Mouse (Mus musculus) forebrain, embryonic 13.5 days (tissue): ENCODE measurements around the gene St14. TPM values are rescaled to one million over a fixed set of nuclear protein-coding genes. Genes with fewer than 3 reads are reported as not detected.

ENCODE experiments used
- ATAC-seq: fragments of 200-750 bp; cut with Nextera tagmentation; 2 replicates; pipeline ENCODE4 v1.8.0; 2017
- H3K27ac ChIP-seq: fragments of 300-500 bp; sonication (generic); 2 replicates; pipeline ENCODE4 v1.5.1; 2015; ENCODE audit warnings: inconsistent platforms, mild to moderate bottlenecking, moderate library complexity
- H3K27me3 ChIP-seq: fragments of 300-500 bp; sonication (generic); 2 replicates; pipeline ENCODE4 v1.6.1; 2015; ENCODE audit warnings: mild to moderate bottlenecking, inconsistent platforms
- H3K36me3 ChIP-seq: fragments of 300-500 bp; sonication (generic); 2 replicates; pipeline ENCODE4 v1.6.1; 2015; ENCODE audit warnings: mild to moderate bottlenecking, inconsistent platforms; ENCODE audit not compliant: poor library complexity, severe bottlenecking
- H3K4me1 ChIP-seq: fragments of 300-500 bp; sonication (generic); 2 replicates; pipeline ENCODE4 v1.6.1; 2015; ENCODE audit warnings: inconsistent platforms
- H3K4me2 ChIP-seq: fragments of 300-500 bp; sonication (generic); 2 replicates; pipeline ENCODE4 v1.6.1; 2015; ENCODE audit warnings: inconsistent platforms, mild to moderate bottlenecking, moderate library complexity
- H3K4me3 ChIP-seq: fragments of 300-500 bp; sonication (generic); 2 replicates; pipeline ENCODE4 v1.5.1; 2015; ENCODE audit warnings: mild to moderate bottlenecking, inconsistent platforms
- H3K9ac ChIP-seq: fragments of 300-500 bp; sonication (generic); 2 replicates; pipeline ENCODE4 v1.6.1; 2015; ENCODE audit warnings: mild to moderate bottlenecking, inconsistent platforms
- H3K9me3 ChIP-seq: fragments of 300-500 bp; sonication (generic); replicated peaks from 2 replicates; pipeline ENCODE4 v1.6.1; 2016; ENCODE audit warnings: inconsistent platforms
- WGBS: fragments of 180-500 bp; shearing (Covaris S2); methylation state at CpG from one replicate; pipeline ENCODE4 v1.1.7; 2015; 5-methylcytosine and 5-hydroxymethylcytosine counted together
- polyA plus RNA-seq: library from polyadenylated mRNA; unstranded; fragments of >200 nt; fragmentation: Nextera tagmentation; extraction: Ambion mirVana; gene quantifications from 2 replicates; pipeline ENCODE4 v1.2.1, GENCODE M21; 2015

St14 gene
- polyA plus RNA-seq, 1 experiment from 2014 or later, result 0.21 TPM

- Histone ChIP-seq H3K9me3 (no peaks in the 10 kb centered on the region), H3K27ac (no peak overlapping the region), H3K4me1 (peaks cover 5% of the 10 kb centered on the region; the same call in 1 of the 2 replicates), H3K27me3 (no peaks in the 10 kb centered on the region), H3K4me3 (no peak overlapping the region), H3K36me3 (no peaks in the 10 kb centered on the region), H3K9ac (no peak overlapping the region), H3K4me2 (no peak overlapping the region)
- no peak for ATAC-seq
- WGBS, result 98% methylated on average over 10 of the region's 10 CpGs
These were observed 40.5 kb downstream of the St14 start for GRCm38 (mm10) chr9:31091162-31091581.

- H3K27me3 ChIP-seq, result no peaks in the 10 kb centered on the region
- H3K9me3 ChIP-seq, result no peaks in the 10 kb centered on the region
- no peak overlapping the region for H3K4me2 ChIP-seq
- H3K4me1 ChIP-seq, result peaks cover 5% of the 10 kb centered on the region; the same call in 1 of the 2 replicates
- 78% methylated on average over 29 of the region's 29 CpGs for WGBS
- no peaks in the 10 kb centered on the region for H3K36me3 ChIP-seq
- no peak overlapping the region for H3K4me3 ChIP-seq
- H3K27ac ChIP-seq, result no peak overlapping the region
- no peak for ATAC-seq
- no peak overlapping the region for H3K9ac ChIP-seq
These were observed 41.3 kb downstream of the St14 start for GRCm38 (mm10) chr9:31090081-31091023.

GRCm38 (mm10) chr9:31089541-31089940 is 42.1 kb downstream of the St14 start:
- WGBS, result 79% methylated on average over 9 of the region's 9 CpGs

GRCm38 (mm10) chr9:31088883-31089282 is 42.8 kb downstream of the St14 start:
- ATAC-seq, result no peak
- H3K27me3 ChIP-seq, result no peaks in the 10 kb centered on the region
- 91% methylated on average over 4 of the region's 4 CpGs for WGBS

More at GRCm38 (mm10) chr9:31089541-31089940, 42.1 kb downstream of the St14 start:
- no peaks in the 10 kb centered on the region for H3K27me3 ChIP-seq
- no peaks in the 10 kb centered on the region for H3K36me3 ChIP-seq
- H3K27ac ChIP-seq, result no peak overlapping the region
- no peaks in the 10 kb centered on the region for H3K9me3 ChIP-seq
- no peak for ATAC-seq
- H3K4me3 ChIP-seq, result no peak overlapping the region
- H3K4me1 ChIP-seq, result peaks cover 5% of the 10 kb centered on the region; the same call in 1 of the 2 replicates
- H3K4me2 ChIP-seq, result no peak overlapping the region
- no peak overlapping the region for H3K9ac ChIP-seq

GRCm38 (mm10) chr9:31088116-31088515 is 43.5 kb downstream of the St14 start:
- 0 out of 2 replicates have a peak, but pooled peaks cover 4% of the 10 kb centered on the region for H3K27me3 ChIP-seq
- H3K27ac ChIP-seq, result no peak overlapping the region
- no peak overlapping the region for H3K4me2 ChIP-seq
- ATAC-seq, result no peak
- H3K4me3 ChIP-seq, result no peak overlapping the region
- no peaks in the 10 kb centered on the region for H3K9me3 ChIP-seq
- 64% methylated on average over 3 of the region's 3 CpGs for WGBS
- H3K36me3 ChIP-seq, result no peaks in the 10 kb centered on the region
- peaks cover 5% of the 10 kb centered on the region; the same call in 1 of the 2 replicates for H3K4me1 ChIP-seq
- no peak overlapping the region for H3K9ac ChIP-seq

More at GRCm38 (mm10) chr9:31088883-31089282, 42.8 kb downstream of the St14 start:
- peaks cover 5% of the 10 kb centered on the region; the same call in 1 of the 2 replicates for H3K4me1 ChIP-seq
- no peaks in the 10 kb centered on the region for H3K9me3 ChIP-seq
- no peak overlapping the region for H3K27ac ChIP-seq
- H3K36me3 ChIP-seq, result no peaks in the 10 kb centered on the region
- no peak overlapping the region for H3K4me3 ChIP-seq
- no peak overlapping the region for H3K9ac ChIP-seq
- no peak overlapping the region for H3K4me2 ChIP-seq

- Histone ChIP-seq H3K27ac (no peak overlapping the region), H3K4me1 (peaks cover 5% of the 10 kb centered on the region; the same call in 1 of the 2 replicates), H3K9ac (no peak overlapping the region), H3K4me2 (no peak overlapping the region), H3K4me3 (no peak overlapping the region), H3K36me3 (no peaks in the 10 kb centered on the region), H3K27me3 (0 out of 2 replicates have a peak, but pooled peaks cover 6% of the 10 kb centered on the region), H3K9me3 (no peaks in the 10 kb centered on the region)
- ATAC-seq, result peak; percentile 43
- 43% methylated on average over 4 of the region's 4 CpGs for WGBS
These were observed 44.2 kb downstream of the St14 start for GRCm38 (mm10) chr9:31087466-31087865.

- ATAC-seq, result no peak
- H3K27me3 ChIP-seq, result 0 out of 2 replicates have a peak, but pooled peaks cover 6% of the 10 kb centered on the region
- WGBS, result 80% methylated on average over 7 of the region's 7 CpGs
- H3K36me3 ChIP-seq, result no peaks in the 10 kb centered on the region
- no peak overlapping the region for H3K9ac ChIP-seq
- H3K4me2 ChIP-seq, result no peak overlapping the region
- H3K27ac ChIP-seq, result no peak overlapping the region
- H3K4me3 ChIP-seq, result no peak overlapping the region
- no peaks in the 10 kb centered on the region for H3K9me3 ChIP-seq
- H3K4me1 ChIP-seq, result peaks cover 9% of the 10 kb centered on the region; the same call in 1 of the 2 replicates
These were observed 44.9 kb downstream of the St14 start for GRCm38 (mm10) chr9:31086754-31087145.

- Histone ChIP-seq H3K9ac (no peak overlapping the region), H3K9me3 (no peaks in the 10 kb centered on the region), H3K27ac (no peak overlapping the region), H3K36me3 (no peaks in the 10 kb centered on the region), H3K4me1 (peaks cover 12% of the 10 kb centered on the region; the same call in 1 of the 2 replicates), H3K4me2 (no peak overlapping the region), H3K4me3 (no peak overlapping the region), H3K27me3 (0 out of 2 replicates have a peak, but pooled peaks cover 6% of the 10 kb centered on the region)
- peak; percentile 47 for ATAC-seq
- WGBS, result 12% methylated on average over 10 of the region's 10 CpGs
These were observed 45.4 kb downstream of the St14 start for GRCm38 (mm10) chr9:31086085-31086753.

- H3K9ac ChIP-seq, result no peak overlapping the region
- H3K27me3 ChIP-seq, result 0 out of 2 replicates have a peak, but pooled peaks cover 6% of the 10 kb centered on the region
- no peak overlapping the region for H3K4me2 ChIP-seq
- 78% methylated on average over 5 of the region's 5 CpGs for WGBS
- H3K27ac ChIP-seq, result no peak overlapping the region
- no peak overlapping the region for H3K4me3 ChIP-seq
- H3K9me3 ChIP-seq, result no peaks in the 10 kb centered on the region
- peaks cover 12% of the 10 kb centered on the region; the same call in 1 of the 2 replicates for H3K4me1 ChIP-seq
- no peak for ATAC-seq
- H3K36me3 ChIP-seq, result no peaks in the 10 kb centered on the region
These were observed 46.1 kb downstream of the St14 start for GRCm38 (mm10) chr9:31085556-31085955.

- H3K27me3 ChIP-seq, result 0 out of 2 replicates have a peak, but pooled peaks cover 6% of the 10 kb centered on the region
- H3K4me3 ChIP-seq, result no peak overlapping the region
- peaks cover 12% of the 10 kb centered on the region; the same call in 1 of the 2 replicates for H3K4me1 ChIP-seq
- H3K4me2 ChIP-seq, result no peak overlapping the region
- H3K9ac ChIP-seq, result no peak overlapping the region
- no peak for ATAC-seq
- no peak overlapping the region for H3K27ac ChIP-seq
- no peaks in the 10 kb centered on the region for H3K9me3 ChIP-seq
- WGBS, result 75% methylated on average over 6 of the region's 6 CpGs
- H3K36me3 ChIP-seq, result no peaks in the 10 kb centered on the region
These were observed 48.9 kb downstream of the St14 start for GRCm38 (mm10) chr9:31082771-31083170.

GRCm38 (mm10) chr9:31082054-31082666 is 49.5 kb downstream of the St14 start:
- Histone ChIP-seq H3K4me3 (peak overlapping the region; percentile 12; the same call in 1 of the 2 replicates), H3K4me1 (peaks cover 8% of the 10 kb centered on the region; the same call in 1 of the 2 replicates), H3K4me2 (peak overlapping the region; percentile 54), H3K9ac (peak overlapping the region; percentile 45; the same call in 1 of the 2 replicates), H3K27ac (no peak overlapping the region), H3K9me3 (no peaks in the 10 kb centered on the region), H3K36me3 (no peaks in the 10 kb centered on the region), H3K27me3 (0 out of 2 replicates have a peak, but pooled peaks cover 6% of the 10 kb centered on the region)
- peak; percentile 54 for ATAC-seq
- WGBS, result 5% methylated on average over 15 of the region's 15 CpGs
